Mouse (Mus musculus) embryonic facial prominence, embryonic 11.5 days (tissue): ENCODE data around the gene Orai3. TPM values are rescaled to one million over a fixed set of nuclear protein-coding genes. Genes with fewer than 3 reads are reported as not detected.

Experiments used
- polyA plus RNA-seq: library from polyadenylated mRNA; unstranded; fragments of >200 nt; fragmentation: Nextera tagmentation; extraction: Ambion mirVana; gene quantifications from 2 replicates; pipeline ENCODE4 v1.2.1, GENCODE M21; 2014

Orai3 gene
- polyA plus RNA-seq, 1 experiment from 2014 or later: 8.7 TPM

Other genes with a start within 250 kb of the Orai3 start
- 4.8 and 5.7 TPM in 2 replicates for gene Tmem265, start 208.4 kb upstream of the Orai3 start, polyA plus RNA-seq
- 42.9 and 45.8 TPM in 2 replicates for gene Phkg2, start 196.5 kb upstream of the Orai3 start, polyA plus RNA-seq
- gene Ccdc189, start 181.2 kb upstream of the Orai3 start, polyA plus RNA-seq: 13.6 and 14.1 TPM in 2 replicates
- gene Rnf40, start 181.0 kb upstream of the Orai3 start, polyA plus RNA-seq: 31.7 and 31.8 TPM in 2 replicates
- 27.3 and 27.5 TPM in 2 replicates for gene Zfp629, start 154.0 kb upstream of the Orai3 start, polyA plus RNA-seq
- gene Bcl7c, start 60.9 kb upstream of the Orai3 start, polyA plus RNA-seq: 84.9 and 86.6 TPM in 2 replicates
- 17.5 and 19.0 TPM in 2 replicates for gene Ctf1, start 57.1 kb upstream of the Orai3 start, polyA plus RNA-seq
- 0.15 and 0.59 TPM in 2 replicates for gene Ctf2, start 37.6 kb upstream of the Orai3 start, polyA plus RNA-seq
- gene Fbxl19, start 25.3 kb upstream of the Orai3 start, polyA plus RNA-seq: 9.4 and 9.5 TPM in 2 replicates
- 21.7 and 22.0 TPM in 2 replicates for gene Setd1a, start 6.9 kb downstream of the Orai3 start, polyA plus RNA-seq
- gene Gm49388, start 15.8 kb downstream of the Orai3 start, polyA plus RNA-seq: not detected in 2 replicates
- 8.2 and 8.3 TPM in 2 replicates for gene Hsd3b7, start 30.8 kb downstream of the Orai3 start, polyA plus RNA-seq
- gene Stx4a, start 54.5 kb downstream of the Orai3 start, polyA plus RNA-seq: 13.0 and 14.3 TPM in 2 replicates
- gene Stx1b, start 54.7 kb downstream of the Orai3 start, polyA plus RNA-seq: 4.7 and 4.9 TPM in 2 replicates
- gene Zfp646, start 106.4 kb downstream of the Orai3 start, polyA plus RNA-seq: 14.4 and 14.9 TPM in 2 replicates
- 20.9 and 21.0 TPM in 2 replicates for gene Zfp668, start 107.0 kb downstream of the Orai3 start, polyA plus RNA-seq
- gene Prss53, start 121.2 kb downstream of the Orai3 start, polyA plus RNA-seq: 0.22 and 0.28 TPM in 2 replicates
- not detected in 2 replicates for gene Gm21974, start 125.6 kb downstream of the Orai3 start, polyA plus RNA-seq
- 64.5 and 67.4 TPM in 2 replicates for gene Vkorc1, start 125.8 kb downstream of the Orai3 start, polyA plus RNA-seq
- gene Bckdk, start 134.3 kb downstream of the Orai3 start, polyA plus RNA-seq: 99.1 and 116 TPM in 2 replicates
- gene Kat8, start 142.7 kb downstream of the Orai3 start, polyA plus RNA-seq: 49.5 and 55.2 TPM in 2 replicates
- gene Prss8, start 160.3 kb downstream of the Orai3 start, polyA plus RNA-seq: 8.7 and 9.0 TPM in 2 replicates
- 11.0 and 12.2 TPM in 2 replicates for gene Prss36, start 176.9 kb downstream of the Orai3 start, polyA plus RNA-seq
- 52.5 and 57.7 TPM in 2 replicates for gene Fus, start 197.6 kb downstream of the Orai3 start, polyA plus RNA-seq
- gene Pycard, start 224.1 kb downstream of the Orai3 start, polyA plus RNA-seq: 7.3 TPM in 2 replicates
- gene Trim72, start 234.1 kb downstream of the Orai3 start, polyA plus RNA-seq: 0.10 TPM in 1 of 2 replicates, not detected in the other